Mouse (Mus musculus) thymus, adult 2 months (tissue): ENCODE results near the gene Mical2.

Source experiments
- CTCF ChIP-seq: fragments of 200-500 bp; IDR thresholded peaks from 2 replicates; pipeline ENCODE4 v1.5.1; 2012; ENCODE audit warnings: mild to moderate bottlenecking, control low read depth, low read length, moderate library complexity, borderline replicate concordance; ENCODE audit not compliant: control insufficient read depth, poor library complexity, insufficient read depth; ENCODE audit errors: extremely low read depth
- POLR2A ChIP-seq: fragments of 200-500 bp; IDR thresholded peaks from 2 replicates; pipeline ENCODE4 v1.6.1; 2012; ENCODE audit warnings: mild to moderate bottlenecking, low read length, control low read depth, moderate library complexity; ENCODE audit not compliant: control insufficient read depth, poor library complexity, insufficient read depth; ENCODE audit errors: extremely low read depth

- no peak for TF ChIP-seq CTCF
- no peak for TF ChIP-seq POLR2A
These were observed 87.6 kb downstream of the Mical2 start for GRCm38 (mm10) chr7:112313211-112313610.
